Mouse (Mus musculus) embryonic fibroblast, embryonic 13.5 days (primary cell): ENCODE measurements at regions not wholly inside any gene's neighbourhood (a gene's known extent, or its start where the extent isn't known, plus 50 kb on each side); places are given as distances from the start of the nearest gene placed in this dataset.
"Not testable (repeated sequence)": the region's sequence is repeated elsewhere in the genome, so short reads cannot be mapped to it uniquely, and the experiment has no call there.

Experiments
- H3K27ac ChIP-seq: 2 replicates; pipeline ENCODE4 v1.5.1; 2012; ENCODE audit warnings: low read length, control low read depth, inconsistent platforms; ENCODE audit not compliant: insufficient read depth
- H3K4me1 ChIP-seq: 2 replicates; pipeline ENCODE4 v1.6.1; 2011; ENCODE audit warnings: low read length; ENCODE audit not compliant: control insufficient read depth, insufficient read depth
- H3K4me3 ChIP-seq: 2 replicates; pipeline ENCODE4 v1.5.1; 2011; ENCODE audit warnings: mild to moderate bottlenecking, control low read depth, low read length; ENCODE audit not compliant: insufficient read depth
- CTCF ChIP-seq: IDR thresholded peaks from 2 replicates; pipeline ENCODE4 v1.5.1; 2011; ENCODE audit warnings: mild to moderate bottlenecking, control low read depth, low read length, moderate library complexity, borderline replicate concordance; ENCODE audit not compliant: insufficient read depth
- POLR2A ChIP-seq: IDR thresholded peaks from 2 replicates; pipeline ENCODE4 v1.6.1; 2011; ENCODE audit warnings: low read depth, mild to moderate bottlenecking, control low read depth, low read length, moderate library complexity

DNA sequence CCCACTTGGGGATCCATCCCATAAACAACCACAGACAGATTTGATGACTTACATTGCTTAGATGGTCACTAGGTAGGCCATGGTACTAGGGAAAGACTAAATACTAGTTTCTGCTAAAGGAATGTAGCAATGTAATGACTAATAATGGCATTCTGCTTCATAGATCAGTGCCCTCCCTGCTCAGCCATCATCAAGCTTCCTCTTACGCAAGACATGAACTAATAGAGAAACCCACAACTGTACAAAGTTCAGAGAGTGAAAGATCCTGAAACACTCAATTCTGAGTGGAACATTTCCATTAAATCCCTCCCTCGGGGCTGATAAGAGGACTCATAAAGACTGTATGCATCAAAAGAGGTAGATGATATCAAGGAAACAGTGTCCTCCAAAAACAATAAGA, 198.4 kb upstream of the Speer4f2 start:
- Histone ChIP-seq H3K4me3 (no peak overlapping the region), H3K27ac (no peak overlapping the region), H3K4me1 (no peaks in the 10 kb centered on the region; the same call in 1 of the 2 replicates)
- no peak for TF ChIP-seq CTCF
- no peak for TF ChIP-seq POLR2A

- H3K4me1 ChIP-seq: no peaks in the 10 kb centered on the region; the same call in 1 of the 2 replicates
- no peak for TF ChIP-seq POLR2A
- TF ChIP-seq CTCF: no peak
- no peak overlapping the region for H3K27ac ChIP-seq
- no peak overlapping the region for H3K4me3 ChIP-seq
Measured at GRCm38 (mm10) chr5:17176771-17177170, 196.2 kb upstream of the Speer4f2 start.

- no peak overlapping the region for H3K27ac ChIP-seq
- peaks cover 2% of the 10 kb centered on the region; the same call in 1 of the 2 replicates for H3K4me1 ChIP-seq
- TF ChIP-seq CTCF (no peak), POLR2A (no peak)
- H3K4me3 ChIP-seq: no peak overlapping the region
Measured at GRCm38 (mm10) chr5:17208554-17209283, 164.3 kb upstream of the Speer4f2 start.

GRCm38 (mm10) chr5:17210723-17211245, 162.2 kb upstream of the Speer4f2 start:
- Histone ChIP-seq H3K4me3 (no peak overlapping the region), H3K4me1 (peaks cover 2% of the 10 kb centered on the region; the same call in 1 of the 2 replicates), H3K27ac (peak overlapping the region; percentile 26)
- TF ChIP-seq POLR2A (no peak), CTCF (no peak)

DNA sequence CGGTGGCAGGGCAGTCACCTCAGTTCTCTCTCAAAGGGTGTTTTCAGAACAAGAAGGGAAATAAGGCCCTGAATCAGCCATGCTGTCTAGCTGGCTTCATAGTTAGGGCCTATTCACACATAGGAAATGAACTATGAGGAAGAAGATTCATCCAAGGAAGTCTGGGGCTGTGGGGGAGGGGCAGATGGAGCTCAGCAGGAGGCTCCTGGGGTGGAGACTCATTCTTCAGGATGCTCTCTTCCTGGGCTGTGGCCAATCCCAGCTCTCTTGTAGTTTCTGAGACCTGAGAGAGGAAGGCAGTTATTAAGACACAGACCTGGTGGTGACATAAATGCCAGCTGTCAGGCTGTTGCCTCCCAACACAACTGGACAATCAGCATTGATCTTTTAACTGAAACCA, 149.4 kb upstream of the Speer4f2 start:
- not testable (repeated sequence) for H3K4me3 ChIP-seq, H3K4me1 ChIP-seq, H3K27ac ChIP-seq

DNA sequence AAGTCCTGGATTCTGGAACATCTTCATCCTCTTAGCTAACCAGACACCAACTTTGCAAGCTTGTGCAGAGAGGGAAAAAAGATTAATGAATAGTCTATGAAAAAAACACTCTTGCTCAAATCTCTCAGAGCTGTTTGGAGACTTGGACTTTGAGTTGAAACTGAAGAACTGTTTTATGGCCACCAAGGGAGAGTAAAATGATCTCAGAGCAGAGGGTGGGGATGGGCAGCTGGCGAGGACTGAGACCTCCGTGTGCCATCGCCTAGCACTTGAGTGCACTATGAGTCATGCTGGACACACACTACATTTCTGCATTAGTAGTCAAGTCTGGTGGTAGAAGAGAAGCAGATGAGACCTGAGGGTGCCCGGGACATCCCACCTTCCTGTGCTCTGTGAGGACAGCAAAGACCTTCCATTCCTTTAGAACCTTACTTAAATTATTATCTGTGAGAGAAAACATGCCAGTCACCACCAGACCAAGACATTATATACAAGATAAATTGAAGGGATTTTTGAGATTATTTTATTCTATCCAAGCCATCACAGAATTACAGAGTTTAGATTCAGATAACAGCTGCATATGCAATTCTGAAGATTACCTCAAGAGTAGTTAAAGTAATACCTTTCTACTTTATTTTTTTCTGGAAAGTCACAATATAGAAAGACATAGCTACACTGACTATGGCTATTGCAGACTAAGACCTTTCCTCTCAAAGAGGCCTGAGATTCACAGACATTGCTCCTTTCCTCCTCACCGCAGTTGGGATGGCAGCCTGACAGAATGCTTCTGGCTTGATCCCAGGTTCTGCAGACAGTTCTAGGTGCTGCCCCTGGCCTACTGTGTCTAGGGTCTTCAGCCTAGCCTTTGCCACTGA, 125.0 kb upstream of the Speer4f2 start:
- no peaks in the 10 kb centered on the region for H3K4me1 ChIP-seq
- H3K4me3 ChIP-seq: no peak overlapping the region
- no peak overlapping the region for H3K27ac ChIP-seq
- no peak for TF ChIP-seq CTCF
- no peak for TF ChIP-seq POLR2A

DNA sequence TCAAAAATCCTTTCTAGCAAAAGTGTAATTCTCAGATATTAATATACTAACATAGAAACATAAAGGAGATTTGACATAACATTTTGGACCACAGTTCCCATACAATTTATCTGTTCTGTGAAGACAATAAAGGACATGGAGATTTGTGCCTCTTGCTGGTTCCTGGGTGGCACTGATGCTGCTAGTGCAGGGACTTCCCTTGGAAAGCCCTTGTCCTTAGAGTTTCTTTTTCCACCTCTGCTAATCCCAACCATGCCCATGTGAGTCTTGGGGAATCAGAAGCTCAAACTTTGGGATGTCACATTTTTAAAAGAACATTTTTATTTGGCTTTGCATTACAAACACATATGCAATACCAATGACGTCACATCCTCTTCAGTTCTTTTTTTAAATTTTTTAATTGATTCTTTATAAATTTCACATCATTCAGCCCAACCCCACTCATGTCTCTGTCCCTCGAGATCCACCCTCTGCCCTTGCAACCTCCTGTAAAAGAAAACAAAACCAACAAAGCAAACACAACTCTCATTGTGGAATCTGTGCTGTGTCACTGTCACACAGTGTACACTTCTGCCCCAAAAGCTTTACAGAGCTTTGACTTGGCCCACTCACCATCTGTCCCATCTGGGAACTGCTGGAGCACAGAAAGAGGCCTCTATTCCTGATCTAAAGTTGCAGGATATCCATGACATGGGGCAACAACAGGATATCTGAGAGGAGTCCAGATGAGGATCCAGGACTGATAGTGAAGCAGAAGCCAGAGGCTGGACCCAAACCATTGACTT, 112.2 kb upstream of the Speer4f2 start:
- no peak overlapping the region for H3K4me3 ChIP-seq
- peaks cover 2% of the 10 kb centered on the region; the same call in 1 of the 2 replicates for H3K4me1 ChIP-seq
- TF ChIP-seq CTCF: no peak
- TF ChIP-seq POLR2A: no peak
- H3K27ac ChIP-seq: no peak overlapping the region

DNA sequence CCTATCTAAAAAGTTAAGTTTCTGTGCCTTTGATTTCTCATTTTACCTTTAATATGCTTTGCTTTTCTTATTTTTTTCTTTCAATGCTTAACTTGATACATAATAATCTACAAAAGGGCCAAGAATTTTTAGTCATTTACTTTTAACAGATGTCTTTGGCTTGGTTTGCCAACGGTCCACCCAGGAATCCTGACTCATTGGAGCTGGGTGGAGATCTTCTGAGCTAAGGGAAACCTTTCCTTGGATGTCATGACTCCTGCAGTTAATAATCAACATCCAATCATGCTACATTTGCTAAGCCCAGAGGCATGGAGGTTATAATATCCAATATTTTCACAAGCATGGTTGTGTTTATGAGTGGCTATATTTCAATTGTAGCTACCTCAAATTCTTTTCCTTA, 110.9 kb upstream of the Speer4f2 start:
- H3K27ac ChIP-seq: peak overlapping the region; percentile 30; the same call in 1 of the 2 replicates
- no peak overlapping the region for H3K4me3 ChIP-seq
- TF ChIP-seq CTCF (no peak), POLR2A (no peak)
- H3K4me1 ChIP-seq: peaks cover 2% of the 10 kb centered on the region; the same call in 1 of the 2 replicates

DNA sequence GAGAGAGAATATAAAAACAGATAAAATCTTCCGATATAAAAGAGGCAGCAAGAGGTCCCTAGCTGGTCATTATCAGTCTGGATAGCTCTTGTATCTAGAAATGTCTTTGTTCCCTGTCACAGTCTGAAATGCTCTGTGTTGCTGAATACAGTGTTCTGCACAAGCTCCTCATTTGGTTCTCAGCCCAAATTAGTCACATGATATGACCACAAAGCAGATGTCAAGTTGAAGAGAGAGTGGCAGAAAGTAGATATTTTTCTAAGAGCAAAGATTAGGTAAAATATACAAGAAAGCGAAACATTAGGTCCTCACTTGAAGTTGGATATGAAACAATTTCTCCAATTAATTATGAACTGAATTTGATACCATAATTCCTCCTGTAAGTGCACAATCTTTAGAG, 101.8 kb upstream of the Speer4f2 start:
- TF ChIP-seq POLR2A: no peak
- TF ChIP-seq CTCF: no peak
- Histone ChIP-seq H3K4me1 (peaks cover 4% of the 10 kb centered on the region), H3K4me3 (no peak overlapping the region), H3K27ac (no peak overlapping the region)
